Mouse (Mus musculus) mature B cell (primary cell): ENCODE measurements around the gene Ube2n.
"Not testable (repeated sequence)": the region's sequence is repeated elsewhere in the genome, so short reads cannot be mapped to it uniquely, and the experiment has no call there.

Source experiments
- in situ Hi-C: fragments of 300-500 bp; cut with MboI; formaldehyde crosslinking; loops from 2 replicates; pipeline ENCODE4 v1.14.3; 2019

The Ube2n gene

GRCm38 (mm10) chr10:95525037-95525675 is 10.2 kb downstream of the Ube2n start:
- in situ Hi-C loops = no loop called here

DNA sequence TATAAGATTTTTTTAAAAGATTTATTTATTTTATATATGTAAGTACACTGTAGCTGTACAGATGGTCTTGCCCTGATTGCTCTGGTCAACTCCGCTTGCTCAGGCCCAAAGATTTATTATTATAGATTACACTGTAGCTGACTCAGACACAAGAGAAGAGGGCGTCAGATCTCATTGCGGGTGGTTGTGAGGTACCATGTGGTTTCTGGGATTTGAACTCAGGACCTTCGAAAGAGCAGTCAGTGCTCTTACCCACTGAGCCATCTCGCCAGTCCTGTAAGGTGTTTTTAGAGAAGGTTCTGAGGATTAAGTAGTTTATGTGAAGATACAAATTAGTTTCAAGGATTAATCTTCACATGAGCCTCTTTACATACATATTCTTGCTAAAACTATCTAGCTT is 10.9 kb downstream of the Ube2n start:
- in situ Hi-C loops = no loop called here

DNA sequence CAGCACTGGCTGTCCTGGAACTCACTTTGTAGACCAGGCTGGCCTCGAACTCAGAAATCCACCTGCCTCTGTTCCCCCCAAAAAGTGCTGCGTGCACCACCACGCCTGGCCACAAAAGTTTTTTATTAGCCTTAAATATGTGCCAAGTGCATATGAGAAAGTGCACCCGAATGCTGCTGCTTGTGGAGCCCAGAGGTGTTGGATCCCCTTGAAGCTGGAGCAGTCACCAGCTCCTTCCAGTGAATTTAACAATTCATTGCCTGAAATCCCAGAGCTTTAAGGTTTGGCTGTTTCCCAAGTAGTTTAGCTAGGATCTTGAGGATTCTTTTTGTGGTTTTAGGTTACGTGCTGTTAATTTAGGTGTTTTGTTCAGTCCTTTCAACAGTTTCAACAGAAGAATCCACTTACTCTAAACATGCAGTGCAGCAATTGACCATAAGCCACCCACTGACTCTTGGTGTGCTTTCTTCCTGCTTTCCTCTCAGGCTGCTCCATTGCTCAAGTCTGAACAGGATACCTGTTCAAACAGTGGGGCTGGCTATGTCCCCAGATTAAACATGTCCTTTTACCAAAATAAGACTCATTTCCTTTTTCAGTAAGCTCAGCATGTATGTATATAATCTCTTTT is 11.7 kb downstream of the Ube2n start:
- in situ Hi-C loops = no loop called here

GRCm38 (mm10) chr10:95530551-95531121 is 15.7 kb downstream of the Ube2n start:
- in situ Hi-C loops = no loop called here

- in situ Hi-C loops = no loop called here
These were observed 18.0 kb downstream of the Ube2n start for GRCm38 (mm10) chr10:95532916-95533315.

DNA sequence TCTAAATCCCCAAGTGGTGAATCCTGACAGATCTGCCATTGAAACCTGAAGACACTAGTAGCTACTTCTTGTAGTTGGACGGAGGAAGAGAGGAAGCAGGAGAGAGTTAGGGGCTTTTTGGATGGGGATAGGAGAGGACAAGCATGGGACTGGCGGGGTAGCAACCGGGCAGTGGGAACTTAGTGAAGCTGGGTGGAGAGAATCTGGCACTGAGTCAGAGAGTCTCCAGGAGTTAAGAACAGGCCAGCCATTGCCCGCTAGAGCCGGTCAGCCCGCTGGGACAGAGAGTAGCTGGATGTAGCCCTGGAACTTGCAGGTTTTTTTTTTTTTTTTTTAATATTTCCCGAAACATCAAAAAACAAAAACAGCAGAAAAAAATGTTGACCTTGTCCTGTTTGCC is 18.4 kb downstream of the Ube2n start:
- in situ Hi-C loops = no loop called here

DNA sequence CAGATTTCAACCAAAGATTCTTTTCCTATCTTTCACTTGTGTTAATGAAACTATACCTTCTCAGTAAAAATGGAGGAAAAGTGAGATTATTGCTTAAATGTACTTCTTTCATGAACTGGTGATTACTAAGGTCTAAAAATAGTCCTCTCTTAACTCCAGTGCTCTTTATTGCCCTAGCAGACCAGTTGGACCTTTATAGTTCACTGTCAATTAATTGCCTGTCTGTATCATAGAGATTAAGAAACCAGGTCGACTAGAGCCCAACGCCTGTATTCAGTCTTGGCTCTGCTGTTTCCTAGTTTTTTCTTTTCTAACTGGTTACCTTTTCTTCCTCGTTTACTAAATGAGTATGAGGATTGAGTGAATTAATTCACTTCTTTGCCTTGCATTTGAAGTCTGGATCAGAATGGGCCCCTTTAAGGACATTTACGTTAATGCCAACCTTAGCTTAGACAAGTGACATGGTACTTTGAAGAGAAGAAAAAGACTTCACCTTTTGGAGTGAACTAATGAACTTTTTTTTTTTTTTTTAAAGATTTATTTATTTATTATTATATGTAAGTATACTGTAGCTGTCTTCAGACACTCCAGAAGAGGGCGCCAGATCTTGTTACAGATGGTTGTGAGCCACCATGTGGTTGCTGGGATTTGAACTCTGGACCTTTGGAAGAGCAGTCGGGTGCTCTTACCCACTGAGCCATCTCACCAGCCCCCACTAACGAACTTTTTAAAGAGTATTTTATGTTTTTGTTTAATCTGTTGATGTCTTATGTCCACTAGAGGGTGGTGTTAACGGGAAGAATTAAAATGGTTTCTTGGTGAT is 20.7 kb downstream of the Ube2n start:
- in situ Hi-C loops = no loop called here

- in situ Hi-C loops = no loop called here
These were observed 21.2 kb downstream of the Ube2n start for GRCm38 (mm10) chr10:95536222-95536541.

DNA sequence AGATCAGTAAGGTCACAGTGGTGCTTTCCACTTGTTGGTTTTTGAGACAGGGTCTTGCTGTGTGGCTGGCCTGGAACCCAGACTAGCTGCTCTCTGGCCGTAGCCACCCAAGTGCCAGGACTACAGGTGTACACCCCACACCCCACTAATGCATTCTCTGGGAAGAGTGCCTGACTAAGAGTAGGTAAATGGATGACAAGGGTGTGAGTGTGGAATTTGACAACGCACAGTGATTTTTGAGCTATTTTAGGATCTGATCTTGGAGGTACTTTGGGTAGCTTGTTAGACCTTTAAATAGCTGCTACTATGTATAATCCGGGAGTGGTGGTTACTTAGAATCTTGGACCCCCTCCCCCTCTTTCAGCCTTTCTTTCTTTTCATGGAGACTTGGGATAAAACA is 24.3 kb downstream of the Ube2n start:
- in situ Hi-C loops = no loop called here

DNA sequence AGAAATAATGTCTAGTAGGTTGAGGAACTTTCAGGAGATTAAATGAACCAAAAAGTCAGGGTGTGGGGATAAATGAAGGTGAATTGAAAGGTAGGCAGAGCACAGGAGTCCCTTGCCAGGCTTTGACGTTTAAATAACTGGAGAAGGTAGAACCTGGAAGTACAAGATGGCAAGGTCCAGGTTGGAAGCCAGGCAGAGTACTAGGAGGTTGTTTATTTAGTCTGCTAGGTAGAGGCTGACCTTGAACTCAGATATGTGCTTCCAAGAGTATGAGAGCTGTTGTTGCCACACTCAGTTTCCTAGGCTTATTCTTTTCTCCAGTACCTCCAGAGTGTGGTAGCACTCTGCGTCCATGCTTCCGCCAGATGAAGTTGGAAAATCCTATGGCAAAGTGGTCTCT is 24.9 kb downstream of the Ube2n start:
- in situ Hi-C loops = no loop called here

GRCm38 (mm10) chr10:95542916-95543315 is 28.0 kb downstream of the Ube2n start:
- in situ Hi-C loops = no loop called here

- in situ Hi-C loops = no loop called here
These were observed 28.4 kb downstream of the Ube2n start for GRCm38 (mm10) chr10:95543377-95543776.

GRCm38 (mm10) chr10:95544004-95544403 is 29.1 kb downstream of the Ube2n start:
- in situ Hi-C loops = no loop called here

DNA sequence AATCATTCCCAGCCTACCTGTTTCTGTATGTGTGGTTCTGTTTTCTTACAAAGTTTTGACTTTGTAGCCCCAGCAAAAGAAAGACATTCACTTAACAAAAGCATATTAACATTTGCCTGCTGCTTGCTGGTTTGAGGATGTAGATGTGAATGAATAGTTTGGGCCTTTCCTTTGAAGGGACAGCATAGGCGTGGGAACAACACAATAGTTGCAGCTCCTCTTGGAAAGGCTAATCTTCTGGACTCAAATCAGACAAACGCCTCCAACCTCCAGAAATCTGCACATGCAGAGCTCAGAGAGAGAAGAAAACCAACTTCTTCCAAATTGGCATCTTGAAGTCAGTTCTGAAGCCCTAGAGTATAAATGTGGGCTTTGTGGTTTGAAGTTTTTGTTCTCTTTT is 29.7 kb downstream of the Ube2n start:
- in situ Hi-C loops = no loop called here

DNA sequence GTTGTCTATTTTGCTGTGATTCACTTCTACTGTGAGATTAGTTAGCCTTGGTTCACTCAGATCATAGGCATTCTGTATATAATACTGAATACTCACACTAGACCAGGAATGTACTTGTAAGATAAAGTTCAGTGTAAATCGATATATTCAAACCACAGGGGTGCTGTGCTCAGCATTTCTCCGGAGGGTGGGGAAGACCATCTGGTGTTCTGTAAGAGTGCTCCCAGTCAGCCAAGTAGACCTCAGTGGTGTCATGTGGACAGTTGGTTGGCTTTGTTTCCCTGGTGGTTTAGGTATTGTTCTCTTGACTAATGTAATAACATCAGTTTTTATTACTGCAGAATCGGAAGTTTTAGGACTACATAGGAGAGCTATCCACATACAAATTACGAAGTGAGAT is 30.1 kb downstream of the Ube2n start:
- in situ Hi-C loops = no loop called here

DNA sequence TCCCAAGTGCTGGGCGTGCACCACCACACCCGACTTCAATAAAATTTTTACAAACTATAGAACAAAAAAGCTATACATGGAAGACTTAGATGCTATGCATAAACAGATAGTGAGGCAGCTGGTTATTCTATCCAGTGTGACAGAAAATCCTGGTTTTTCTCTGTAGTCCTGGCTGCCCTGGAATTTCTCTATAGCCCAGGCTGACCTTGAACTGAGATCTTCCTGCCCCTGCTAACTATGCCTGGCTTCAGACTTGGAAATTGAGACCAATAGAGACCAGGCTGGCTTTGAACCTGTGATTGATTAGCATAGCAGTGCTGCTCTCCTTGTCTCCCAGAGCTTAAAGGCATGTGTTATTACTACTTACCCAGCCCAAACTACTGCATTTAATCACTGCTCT is 31.2 kb downstream of the Ube2n start:
- in situ Hi-C loops = no loop called here

GRCm38 (mm10) chr10:95548154-95548826 is 33.3 kb downstream of the Ube2n start:
- in situ Hi-C loops = no loop called here

DNA sequence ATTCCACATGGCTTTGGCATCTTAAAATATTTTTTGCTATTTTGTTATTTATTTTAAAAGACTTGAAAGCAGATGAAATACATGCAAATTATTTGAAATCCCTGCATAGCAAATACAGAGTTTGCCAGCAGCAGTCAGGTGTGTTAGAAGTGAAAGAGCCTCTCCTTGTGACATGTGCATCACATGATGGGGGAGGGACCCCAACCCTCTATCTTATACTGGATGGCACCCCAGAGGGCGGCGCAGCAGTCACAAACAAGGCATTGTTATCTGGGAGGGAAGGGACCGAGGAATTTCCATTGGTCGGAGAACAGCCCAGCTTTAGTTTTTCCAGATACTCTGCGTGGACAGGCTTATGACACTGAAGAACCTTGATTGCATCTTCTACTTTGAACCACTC is 34.1 kb downstream of the Ube2n start:
- in situ Hi-C loops = not testable (repeated sequence)

GRCm38 (mm10) chr10:95550506-95550905 is 35.6 kb downstream of the Ube2n start:
- in situ Hi-C loops = loop anchor here (10.0 to 25.0 kb wide), 3 partner anchors 344 to 1787 kb away; no protein-coding TSS in a partner anchor

DNA sequence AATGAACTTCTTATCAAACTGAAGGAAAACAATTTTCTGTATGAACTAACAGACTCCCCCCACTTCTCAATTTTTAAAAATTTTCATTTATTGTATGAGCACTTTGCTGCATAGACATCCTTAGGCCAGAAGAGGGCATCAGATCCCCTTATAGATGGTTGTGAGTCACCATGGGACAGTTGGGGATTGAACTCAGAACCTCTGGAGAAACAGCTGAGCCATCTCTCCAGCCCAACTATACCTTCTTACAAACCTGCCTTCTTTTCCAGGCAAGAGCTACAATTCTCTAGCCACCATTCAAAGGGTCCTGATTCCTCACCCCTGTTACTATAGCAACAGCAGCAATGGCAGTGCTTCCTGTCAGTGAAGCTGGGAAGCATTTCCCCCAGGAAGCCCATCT is 36.8 kb downstream of the Ube2n start:
- in situ Hi-C loops = loop anchor here (10.0 to 25.0 kb wide), 3 partner anchors 343 to 1786 kb away; no protein-coding TSS in a partner anchor

DNA sequence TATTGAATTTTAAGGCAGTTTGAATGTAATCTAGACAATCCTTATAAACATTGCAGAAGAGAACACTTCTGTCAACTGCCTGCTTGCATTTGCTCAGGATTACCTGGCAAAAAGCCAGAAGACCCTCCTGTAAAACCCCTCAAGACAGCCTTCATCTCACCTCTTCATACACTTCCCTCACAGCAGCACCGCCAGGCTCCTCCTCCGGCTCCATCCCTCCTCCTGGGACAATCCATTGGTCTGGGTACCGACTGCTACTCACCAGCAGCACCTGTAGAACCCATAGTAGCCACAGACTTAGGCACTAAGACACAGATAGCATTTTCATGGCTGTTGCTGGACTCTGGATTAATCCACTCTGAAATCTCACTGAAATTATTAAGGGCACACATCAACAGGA is 37.4 kb downstream of the Ube2n start:
- in situ Hi-C loops = loop anchor here (10.0 to 25.0 kb wide), 3 partner anchors 342 to 1785 kb away; no protein-coding TSS in a partner anchor

GRCm38 (mm10) chr10:95555866-95556265 is 40.9 kb downstream of the Ube2n start:
- in situ Hi-C loops = loop anchor here (10.0 to 25.0 kb wide), 3 partner anchors 339 to 1781 kb away; no protein-coding TSS in a partner anchor
